Mouse (Mus musculus): ENCODE data around the gene Rnf26.
"Not testable (repeated sequence)": the region's sequence is repeated elsewhere in the genome, so short reads cannot be mapped to it uniquely, and the experiment has no call there.

Gene Rnf26

GRCm38 (mm10) chr9:44125026-44125425 lies 11.7 kb upstream of the Rnf26 start:
- in situ Hi-C loops (cut with MseI, MboI) = no loop called here

GRCm38 (mm10) chr9:44124317-44124716 lies 11.0 kb upstream of the Rnf26 start:
- in situ Hi-C loops (cut with MseI, MboI) = no loop called here

DNA sequence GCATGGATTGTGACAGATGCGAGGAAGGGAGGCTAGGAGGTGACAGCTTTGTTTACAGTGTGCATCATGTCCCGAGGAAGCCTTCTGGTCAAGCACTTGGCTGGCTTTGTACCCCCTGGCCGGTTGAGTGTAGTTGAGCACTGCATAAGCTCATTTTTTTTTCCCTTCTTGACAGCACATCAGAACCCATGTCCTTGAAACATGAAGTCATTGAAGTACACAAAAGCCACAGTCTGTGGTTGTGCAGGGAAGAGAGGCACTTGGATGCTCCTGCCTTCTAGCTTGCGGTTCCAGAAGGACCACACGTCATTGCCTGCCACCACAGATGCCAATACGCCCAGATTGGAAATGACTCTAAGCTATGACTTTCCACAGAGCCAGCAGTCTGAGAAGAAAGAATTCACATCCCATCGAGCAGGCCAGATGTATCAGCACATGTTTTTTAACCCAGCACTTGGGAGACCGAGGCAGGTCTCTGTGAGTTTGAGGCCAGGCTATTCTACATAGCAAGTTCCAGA lies 6.7 kb upstream of the Rnf26 start:
- in situ Hi-C loops (cut with MseI, MboI) = no loop called here

DNA sequence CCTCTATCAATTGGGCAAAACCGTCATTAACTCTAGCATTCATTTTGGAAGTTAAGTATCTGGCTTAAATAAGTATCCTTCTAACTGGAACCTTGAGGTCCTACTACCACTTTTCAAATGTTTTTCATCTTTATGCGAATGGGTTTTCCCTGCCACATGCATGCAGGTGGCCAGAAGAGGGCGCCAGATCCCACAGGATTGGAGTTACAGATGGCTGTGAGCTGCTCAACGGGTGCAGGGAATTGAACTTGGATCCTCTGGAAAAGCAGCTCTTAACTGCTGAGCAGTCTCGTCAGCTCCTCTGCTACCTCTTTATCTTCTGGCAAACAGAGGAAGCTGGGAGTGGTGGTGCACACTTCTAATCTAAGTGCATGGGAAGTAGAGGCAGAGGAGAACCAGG lies 5.7 kb upstream of the Rnf26 start:
- in situ Hi-C loops (cut with MseI, MboI) = no loop called here

DNA sequence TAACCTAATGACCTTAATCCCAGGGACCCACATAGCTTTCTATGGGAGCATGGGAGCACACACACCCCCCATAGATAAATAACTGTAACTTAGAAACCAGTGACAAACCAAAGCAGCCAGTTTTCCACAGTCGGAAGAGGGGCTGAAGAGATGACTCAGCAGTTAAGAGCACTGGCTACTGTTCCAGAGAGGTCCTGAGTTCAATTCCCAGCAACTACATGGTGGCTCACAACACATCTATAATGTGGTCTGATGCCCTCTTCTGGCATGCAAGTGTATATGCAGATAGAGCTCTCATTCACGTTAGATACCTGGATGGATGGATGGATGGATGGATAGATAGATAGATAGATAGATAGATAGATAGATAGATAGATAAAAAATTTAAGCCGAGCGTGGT lies 2.9 kb upstream of the Rnf26 start:
- in situ Hi-C loops (cut with MseI, MboI) = no loop called here

- in situ Hi-C loops (cut with MseI, MboI) = no loop called here
Observed at GRCm38 (mm10) chr9:44115599-44115998, 2.3 kb upstream of the Rnf26 start.

DNA sequence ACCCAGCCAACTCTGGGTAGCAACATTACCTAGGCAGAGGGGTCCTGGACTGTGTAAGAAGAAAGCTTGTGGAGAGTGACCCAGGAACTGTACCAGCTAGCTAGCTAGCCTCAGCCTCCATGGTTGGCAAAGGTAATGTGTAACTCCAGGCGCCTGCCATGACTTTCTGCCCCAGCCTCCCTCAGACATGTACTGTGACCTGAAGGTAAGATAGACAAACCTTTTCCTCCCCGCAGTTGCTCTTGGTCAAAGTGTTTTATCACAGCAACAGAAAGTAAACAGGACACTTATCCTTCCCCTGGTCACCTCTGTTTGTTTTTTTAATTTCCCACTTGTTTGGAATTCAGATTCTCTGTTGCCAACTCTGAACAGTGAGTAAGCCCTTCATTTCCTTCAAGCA lies 1.1 kb upstream of the Rnf26 start:
- in situ Hi-C loops (cut with MseI, MboI) = no loop called here

GRCm38 (mm10) chr9:44111909-44112308 lies 1.4 kb downstream of the Rnf26 start:
- in situ Hi-C loops (cut with MseI, MboI) = not testable (repeated sequence)

DNA sequence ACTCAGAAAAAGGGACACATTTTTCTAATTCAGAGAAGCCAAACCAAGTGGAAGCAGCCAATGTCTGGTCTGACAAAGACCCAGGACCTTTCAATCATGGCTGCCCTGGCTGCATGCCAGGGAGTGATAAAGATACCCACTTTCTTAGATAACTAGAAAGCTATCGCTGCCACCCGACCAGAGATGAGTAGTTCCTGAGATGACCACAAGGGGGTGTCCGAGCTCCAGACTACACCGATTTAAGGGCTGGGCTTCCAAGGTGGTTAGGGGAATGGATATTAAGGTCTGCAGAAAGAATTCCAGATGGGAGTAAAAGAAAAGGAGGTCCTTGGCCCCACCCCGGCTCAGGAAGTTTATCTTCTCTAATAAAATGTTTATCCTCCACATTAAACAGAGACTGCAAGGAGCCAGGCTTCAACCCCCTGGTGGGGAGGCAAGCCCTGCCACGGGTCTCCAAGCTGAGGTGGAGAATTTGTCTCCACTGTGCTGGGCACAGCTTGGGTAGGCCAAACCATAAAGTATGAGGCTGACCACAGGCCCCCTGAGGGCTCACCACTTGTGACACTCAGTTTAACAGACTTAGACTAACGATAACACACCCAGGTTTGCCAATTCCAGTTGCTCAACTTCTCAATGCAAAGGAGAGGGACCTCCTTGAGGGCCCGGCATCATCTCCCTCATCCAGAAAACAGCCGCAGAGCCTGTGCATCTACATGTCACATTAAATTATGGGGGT lies 3.8 kb downstream of the Rnf26 start:
- in situ Hi-C loops (cut with MseI, MboI) = no loop called here

DNA sequence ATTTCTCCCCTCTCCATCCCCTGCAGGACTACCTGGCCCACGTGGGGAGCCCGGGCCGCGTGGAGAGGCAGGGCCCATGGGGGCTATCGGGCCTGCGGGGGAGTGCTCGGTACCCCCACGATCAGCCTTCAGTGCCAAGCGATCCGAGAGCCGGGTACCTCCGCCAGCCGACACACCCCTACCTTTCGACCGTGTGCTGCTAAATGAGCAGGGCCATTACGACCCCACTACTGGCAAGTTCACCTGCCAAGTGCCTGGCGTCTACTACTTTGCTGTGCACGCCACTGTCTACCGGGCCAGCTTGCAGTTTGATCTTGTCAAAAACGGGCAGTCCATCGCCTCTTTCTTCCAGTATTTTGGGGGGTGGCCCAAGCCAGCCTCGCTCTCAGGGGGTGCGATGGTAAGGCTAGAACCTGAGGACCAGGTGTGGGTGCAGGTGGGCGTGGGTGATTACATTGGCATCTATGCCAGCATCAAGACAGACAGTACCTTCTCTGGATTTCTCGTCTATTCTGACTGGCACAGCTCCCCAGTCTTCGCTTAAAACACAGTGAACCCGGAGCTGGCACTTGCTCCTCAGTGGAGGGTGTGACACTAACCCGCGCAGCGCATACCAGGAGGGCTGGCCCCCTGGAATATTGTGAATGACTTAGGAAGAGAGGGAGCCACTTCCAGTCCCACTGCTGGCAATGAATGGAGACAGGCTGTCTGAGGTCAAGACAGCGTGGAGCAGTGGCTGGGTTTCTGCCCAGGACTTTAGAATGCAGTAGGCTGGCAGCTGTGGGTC lies 4.9 kb downstream of the Rnf26 start:
- in situ Hi-C loops (cut with MseI, MboI) = no loop called here

- in situ Hi-C loops (cut with MseI, MboI) = no loop called here
Observed at GRCm38 (mm10) chr9:44107557-44108179, 5.6 kb downstream of the Rnf26 start.

GRCm38 (mm10) chr9:44107110-44107509 lies 6.2 kb downstream of the Rnf26 start, which contains the start of gene C1qtnf5:
TSS of gene C1qtnf5 (plus strand) at chr9:44107245.
- in situ Hi-C loops (cut with MseI, MboI) = no loop called here

DNA sequence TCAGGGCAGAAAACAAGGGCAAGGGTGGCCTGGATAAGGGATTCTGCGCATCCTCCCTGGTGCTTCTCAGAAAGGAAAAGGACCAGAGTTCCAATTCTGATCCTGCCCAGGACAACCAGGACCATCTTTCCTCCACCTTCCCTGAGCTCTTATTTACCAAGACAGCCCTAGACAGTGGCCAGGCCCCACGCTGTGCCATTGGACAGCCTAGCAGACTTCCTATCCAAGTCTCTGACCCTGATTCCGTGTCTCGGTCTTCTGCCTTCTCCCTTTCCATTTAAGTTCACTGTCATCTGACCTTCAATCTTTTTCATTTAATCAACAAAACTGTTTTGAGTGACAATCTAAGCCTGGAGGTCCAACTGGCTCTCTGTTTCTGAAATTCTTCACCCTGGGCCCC lies 6.7 kb downstream of the Rnf26 start:
- in situ Hi-C loops (cut with MseI, MboI) = no loop called here

- in situ Hi-C loops (cut with MseI, MboI) = no loop called here
Observed at GRCm38 (mm10) chr9:44106182-44106581, 7.1 kb downstream of the Rnf26 start.

DNA sequence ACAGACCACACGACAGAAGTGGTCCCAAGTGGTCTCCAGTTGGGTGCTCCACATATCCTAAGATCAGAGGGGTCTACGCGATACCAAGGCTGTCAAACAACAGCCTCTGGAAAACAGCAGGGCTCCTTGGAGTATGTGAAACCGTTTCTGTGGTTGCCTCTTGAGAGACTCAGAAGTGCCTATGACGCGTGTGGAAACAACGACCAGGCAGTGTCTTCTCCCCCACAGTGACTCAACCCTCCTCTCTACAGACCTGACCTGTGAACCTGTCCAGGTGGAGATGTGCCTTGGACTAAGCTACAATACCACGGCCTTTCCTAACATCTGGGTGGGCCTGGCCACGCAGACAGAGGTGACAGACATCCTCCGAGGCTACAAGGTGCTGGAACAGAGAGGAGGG lies 7.5 kb downstream of the Rnf26 start:
- in situ Hi-C loops (cut with MseI, MboI) = no loop called here

- in situ Hi-C loops (cut with MseI, MboI) = no loop called here
Observed at GRCm38 (mm10) chr9:44104881-44105280, 8.4 kb downstream of the Rnf26 start.

- in situ Hi-C loops (cut with MseI, MboI) = no loop called here
Observed at GRCm38 (mm10) chr9:44101490-44101889, 11.8 kb downstream of the Rnf26 start, which contains the start of gene Mfrp. TSS of gene Mfrp (plus strand) at chr9:44101729.

DNA sequence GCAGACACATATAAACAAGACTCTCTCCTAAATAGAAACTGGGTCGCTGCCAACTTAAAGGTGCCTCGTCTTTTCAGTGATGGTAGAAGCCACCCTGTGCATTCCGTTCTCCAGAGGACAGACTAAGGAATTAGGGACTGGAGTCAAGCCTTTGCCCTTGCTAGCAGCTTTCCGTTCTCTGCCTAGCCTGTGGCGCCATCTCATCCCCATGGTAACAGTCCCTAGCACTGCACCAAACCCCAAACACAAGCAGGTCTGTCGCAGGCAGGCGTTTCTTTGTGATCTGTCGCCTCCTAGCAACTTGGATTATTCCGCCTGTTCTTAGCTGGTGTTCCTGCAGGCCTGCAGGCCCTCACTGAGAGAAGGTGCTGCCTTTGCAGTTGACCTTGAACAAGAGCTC lies 16.8 kb downstream of the Rnf26 start:
- in situ Hi-C loops (cut with MseI, MboI) = no loop called here

GRCm38 (mm10) chr9:44095781-44096180 lies 17.5 kb downstream of the Rnf26 start:
- in situ Hi-C loops (cut with MseI, MboI) = no loop called here

DNA sequence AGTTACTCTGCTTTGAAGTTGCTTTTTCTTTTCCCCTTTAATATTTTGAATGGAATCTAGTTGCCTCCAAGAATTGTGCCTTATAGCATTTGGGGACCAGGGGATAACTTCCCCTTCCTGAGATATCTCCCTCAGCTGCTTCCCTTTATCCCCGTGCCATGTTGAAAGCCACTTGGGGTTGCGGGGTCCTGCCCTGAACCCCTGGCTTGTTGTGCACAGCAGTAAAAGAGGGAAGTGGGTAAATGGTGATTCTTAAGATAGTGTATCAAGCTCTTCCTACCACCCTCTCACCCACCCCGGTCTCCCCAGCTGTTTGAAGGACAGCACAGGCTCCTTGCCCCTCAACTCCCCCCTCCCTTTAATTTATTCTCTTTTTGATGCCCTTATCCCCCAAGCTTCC lies 18.6 kb downstream of the Rnf26 start:
- in situ Hi-C loops (cut with MseI, MboI) = no loop called here

DNA sequence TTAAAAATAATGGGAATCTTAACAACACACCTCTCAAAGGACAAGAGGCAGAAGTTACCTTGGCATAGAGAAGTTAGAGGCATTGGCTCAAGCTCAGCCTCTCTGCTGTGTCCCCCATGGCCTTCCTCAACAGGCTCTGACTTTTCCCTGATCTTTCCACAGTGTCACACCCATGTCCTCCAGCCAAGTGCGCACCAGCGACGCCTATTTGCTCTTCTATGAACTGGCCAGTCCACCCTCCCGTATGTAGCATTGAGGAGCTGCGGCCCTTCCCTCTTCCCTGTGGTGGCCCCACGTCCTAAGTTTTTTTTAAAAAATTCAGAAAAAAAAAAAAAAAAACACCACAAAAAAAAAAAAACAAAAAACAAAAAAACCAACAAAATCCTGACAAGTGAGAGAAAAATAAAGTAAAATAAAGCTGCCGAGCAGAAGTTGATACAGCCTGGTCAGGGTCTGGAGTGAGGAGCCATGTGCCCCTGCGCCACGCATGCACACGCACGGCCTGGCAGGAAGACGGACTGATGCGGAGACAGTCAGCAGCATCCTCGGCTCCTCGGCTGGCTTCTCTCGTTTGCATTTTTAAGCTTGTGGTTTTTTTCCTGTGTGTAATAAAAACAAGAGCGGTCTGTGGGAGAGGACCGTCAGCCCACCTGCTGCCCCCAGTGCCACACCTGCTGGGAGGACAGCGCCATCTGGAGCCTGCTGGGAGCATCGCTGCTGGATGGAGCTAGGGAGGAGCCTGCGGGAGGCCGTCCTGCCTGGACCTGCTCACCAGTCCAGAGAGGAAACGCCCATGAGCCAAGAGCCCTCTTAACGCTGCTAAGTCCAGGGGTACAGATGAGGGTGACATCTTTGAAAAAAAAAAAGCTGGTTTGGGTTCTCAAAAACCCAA lies 19.5 kb downstream of the Rnf26 start:
- in situ Hi-C loops (cut with MseI, MboI) = no loop called here
